Mouse (Mus musculus) activated CD4-positive, CD25-positive, alpha-beta regulatory T cell (primary cell): Measurements from ENCODE around the gene Gm9970. TPM values are rescaled to one million over a fixed set of nuclear protein-coding genes. Genes with fewer than 3 reads are reported as not detected.

Experiments used
- polyA plus RNA-seq, 2 experiments: library from polyadenylated mRNA; unstranded; fragments of 100-300 nt; shearing (Covaris generic); gene quantifications; one replicate each; pipeline ENCODE4 v1.2.1; 2017

Gm9970 gene
- under 1 TPM; 0.33 to 0.61 TPM for polyA plus RNA-seq

DNA sequence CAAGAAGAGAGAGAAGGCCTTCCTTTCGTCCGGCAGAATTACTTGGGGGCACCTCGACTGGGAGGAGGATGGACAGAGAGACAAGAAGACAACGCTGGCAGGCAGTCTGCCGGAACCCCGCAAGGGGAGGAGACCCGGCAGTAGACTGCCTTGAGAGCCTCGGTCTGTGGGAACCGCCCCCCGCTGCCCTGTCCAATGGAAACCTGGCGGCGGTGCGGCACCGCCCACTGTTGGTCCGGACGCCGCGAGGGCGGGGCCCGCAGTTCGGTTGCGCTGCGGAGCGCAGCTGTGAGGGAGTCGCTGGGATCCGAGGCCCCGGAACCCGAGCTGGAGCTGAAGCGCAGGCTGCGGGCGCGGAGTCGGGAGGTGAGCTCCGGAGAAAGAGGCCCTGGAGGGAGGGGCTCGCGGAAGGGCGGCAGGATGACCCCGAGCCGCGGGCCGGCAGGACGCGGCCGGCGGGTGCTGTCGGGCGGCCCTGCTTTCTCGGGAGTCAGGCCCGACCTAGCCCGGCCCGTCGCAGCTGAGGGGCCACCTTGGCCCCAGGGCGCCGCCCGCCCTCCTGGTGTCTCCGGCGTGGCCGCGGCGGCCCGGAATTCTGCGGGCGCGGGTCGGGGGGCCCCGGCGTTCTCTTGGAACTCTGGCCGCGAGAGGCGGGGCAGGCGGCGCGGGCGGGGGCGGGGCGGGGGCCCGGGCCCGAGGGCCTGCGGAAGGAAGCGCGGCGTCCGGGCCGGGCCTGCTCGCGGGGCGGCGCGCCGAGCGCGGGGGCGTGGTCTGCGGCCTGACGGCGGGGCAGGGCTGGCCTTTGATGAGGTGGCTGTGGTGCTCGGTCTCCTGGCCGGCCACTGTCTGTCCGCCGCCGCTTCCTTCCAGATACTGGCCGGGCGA is at the start of gene Gm9970, which contains the start of gene Nrbp1:
Gene Gm9970, minus strand, starts transcription at position 596 of the 885 bp plus-strand sequence.
Gene Nrbp1, plus strand, starts transcription at position 228 of the 885 bp plus-strand sequence.

DNA sequence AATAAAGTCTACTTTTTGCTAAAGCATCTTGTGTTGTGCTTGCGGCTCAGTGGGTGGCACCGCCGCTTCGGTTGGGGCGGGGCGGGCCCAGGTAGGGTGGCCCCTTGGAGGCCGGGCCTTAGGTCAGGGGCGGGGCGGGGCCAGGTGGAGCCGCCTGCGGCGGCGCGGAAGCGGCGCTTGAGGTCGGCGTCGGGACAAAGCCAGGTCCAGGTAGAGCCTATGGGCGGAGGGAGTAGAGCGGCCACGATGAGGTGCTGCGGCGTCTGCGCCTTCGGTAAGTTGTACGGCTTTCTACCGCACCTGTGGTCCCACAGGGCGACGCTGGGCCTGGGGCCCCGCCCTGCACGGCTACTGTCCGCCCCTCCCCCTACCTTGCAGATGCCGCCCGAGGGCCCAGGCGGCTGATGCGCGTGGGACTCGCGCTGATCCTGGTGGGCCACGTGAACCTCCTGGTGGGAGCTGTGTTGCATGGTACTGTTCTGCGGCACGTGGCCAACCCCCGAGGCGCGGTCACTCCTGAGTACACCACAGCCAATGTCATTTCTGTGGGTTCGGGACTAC is 10.6 kb upstream of the Gm9970 start, which contains the start of gene Krtcap3:
Gene Krtcap3, plus strand, starts transcription at position 151 of the 561 bp plus-strand sequence.

DNA sequence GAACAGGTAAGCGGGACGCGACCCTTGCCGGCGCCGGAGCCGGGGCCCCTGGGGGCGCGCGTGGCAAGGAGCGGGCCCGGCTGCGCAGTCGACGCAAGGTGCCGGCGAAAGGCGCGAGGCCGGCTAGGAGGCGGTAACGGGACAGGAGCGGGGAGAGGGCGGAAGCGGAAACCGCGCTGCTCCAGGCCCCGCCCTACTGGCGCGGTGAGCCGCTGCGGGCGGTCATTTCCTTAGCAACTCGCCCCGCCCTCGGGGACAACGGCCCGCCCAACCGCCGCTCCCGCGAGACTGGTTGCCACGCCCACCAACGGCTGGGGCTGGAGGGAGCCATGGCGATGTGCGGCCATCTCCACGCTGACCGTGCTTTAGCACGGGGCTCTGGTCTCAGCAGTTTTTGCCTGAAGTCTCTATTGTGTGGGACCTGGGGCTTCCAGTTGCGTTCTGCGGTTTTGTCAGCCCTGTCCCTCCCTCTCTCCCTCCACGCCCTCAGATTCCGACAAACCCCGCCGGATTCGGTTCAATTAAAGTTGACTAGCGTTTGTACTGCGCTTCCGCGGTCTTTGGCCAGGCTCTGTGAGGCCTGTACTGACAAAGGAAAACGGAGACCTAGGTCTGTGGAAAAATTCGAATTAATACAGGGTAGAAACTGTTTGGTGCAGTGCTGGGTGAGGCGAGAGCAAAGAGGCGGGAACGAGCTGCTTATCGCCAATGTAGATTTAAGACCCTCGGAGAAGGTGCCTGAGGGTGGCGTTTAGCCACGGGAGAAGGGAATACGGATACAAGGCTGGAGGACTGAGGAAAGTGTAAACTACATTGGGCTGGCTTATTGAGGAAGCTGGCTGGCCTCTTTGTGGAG is 20.4 kb downstream of the Gm9970 start, which contains the start of gene Ppm1g:
Gene Ppm1g, minus strand, starts transcription at position 240 of the 856 bp plus-strand sequence.

DNA sequence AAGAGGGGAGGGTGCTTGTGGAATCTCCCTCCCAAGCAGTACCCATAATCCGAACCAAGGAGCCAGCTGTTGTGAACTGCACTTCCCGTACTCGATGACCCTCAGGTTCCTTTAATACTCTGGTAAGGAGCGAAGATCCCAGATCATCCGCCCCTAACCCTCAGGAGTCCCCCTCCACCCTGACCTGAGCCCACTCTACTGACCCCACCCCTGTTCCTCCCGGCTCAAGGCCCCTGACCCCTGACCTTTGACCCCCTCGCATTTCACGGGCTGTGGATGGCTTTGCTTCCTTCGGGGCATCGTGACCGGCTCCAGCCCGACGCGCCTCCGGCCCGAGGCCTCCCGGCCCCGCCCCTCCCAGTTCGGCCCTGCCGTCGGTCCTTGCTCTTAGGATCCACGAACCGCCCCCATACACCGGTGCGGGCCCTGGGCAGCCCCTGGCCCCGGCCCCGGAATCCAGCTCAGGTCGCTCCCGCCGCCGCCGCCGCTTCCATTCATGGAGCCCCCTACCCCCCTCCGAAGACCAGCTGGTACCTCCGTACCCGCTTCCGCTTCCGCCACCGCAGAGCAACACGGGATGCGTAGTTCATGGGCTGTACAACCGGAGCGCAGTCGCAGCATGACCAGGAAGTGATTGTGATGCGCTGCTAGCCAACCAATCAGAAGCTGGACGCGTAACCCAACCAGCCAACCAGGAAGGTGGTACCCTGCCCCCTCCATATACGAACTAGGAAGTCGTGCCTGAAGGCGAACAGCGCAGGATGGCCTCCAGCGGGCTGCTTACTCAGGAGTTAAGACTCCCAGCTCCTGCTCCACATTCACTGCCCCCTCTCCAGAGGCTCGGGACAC is 39.1 kb downstream of the Gm9970 start, which contains the start of gene Zfp513:
Gene Zfp513, minus strand, starts transcription at position 562 of the 849 bp plus-strand sequence.

DNA sequence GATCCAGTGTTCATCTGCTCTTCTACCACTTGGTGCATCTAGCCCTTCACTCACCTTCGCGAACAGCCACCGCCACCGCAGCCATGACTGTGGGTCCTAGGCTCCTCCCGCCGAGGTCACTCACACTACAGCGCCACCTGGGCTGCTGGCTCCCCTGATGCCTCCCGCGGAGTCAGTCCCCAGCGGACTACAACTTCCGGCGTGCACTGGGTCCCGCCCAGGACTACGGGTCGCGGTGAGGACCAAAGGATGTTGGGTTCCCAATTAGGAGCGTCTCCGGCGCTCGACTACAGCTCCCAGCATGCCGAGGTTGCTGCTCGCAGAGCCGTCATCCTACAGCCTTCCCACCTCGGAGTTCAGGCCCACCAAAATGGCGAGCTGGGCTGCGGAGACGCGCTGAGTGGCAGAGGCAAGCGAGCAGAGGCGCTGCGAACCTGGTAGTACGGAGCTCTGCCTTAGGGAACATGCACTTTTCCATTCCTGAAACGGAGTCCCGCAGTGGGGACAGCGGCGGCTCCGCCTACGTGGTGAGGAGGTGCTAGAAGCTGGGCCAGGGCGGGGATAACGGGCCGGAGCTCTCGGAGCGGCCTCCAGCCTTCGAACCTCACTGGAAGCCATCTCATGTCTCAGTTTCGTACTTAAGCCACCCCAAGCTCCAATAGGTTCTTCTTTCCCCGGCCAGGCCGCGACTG is 47.9 kb downstream of the Gm9970 start, which contains the start of the genes Snx17 and Eif2b4:
Gene Snx17, plus strand, starts transcription at position 289 of the 692 bp plus-strand sequence.
Gene Eif2b4, minus strand, starts transcription at position 492 of the 692 bp plus-strand sequence.

Other genes with a start within 250 kb of the Gm9970 start
- gene Atraid, start 192.9 kb downstream of the Gm9970 start, polyA plus RNA-seq = 100 to 1,000 TPM in 1 of 2 experiments, 10 to 100 TPM in 1; 84.2 to 138 TPM
- gene Slc5a6, start 192.3 kb downstream of the Gm9970 start, polyA plus RNA-seq = 1 to 10 TPM; 4.7 to 6.5 TPM
- 10 to 100 TPM; 11.3 to 17.1 TPM for gene Cad, start 186.5 kb downstream of the Gm9970 start, polyA plus RNA-seq
- under 1 TPM in 1 of 2 experiments, not detected in 1; 0.15 TPM for gene Dnajc5g, start 134.9 kb downstream of the Gm9970 start, polyA plus RNA-seq
- gene Slc30a3, start 133.0 kb downstream of the Gm9970 start, polyA plus RNA-seq = not detected
- gene Trim54, start 124.5 kb downstream of the Gm9970 start, polyA plus RNA-seq = not detected
- not detected for gene Ucn, start 102.4 kb downstream of the Gm9970 start, polyA plus RNA-seq
- 10 to 100 TPM; 27.4 to 29.4 TPM for gene Mpv17, start 87.0 kb downstream of the Gm9970 start, polyA plus RNA-seq
- gene Gm29609, start 61.3 kb downstream of the Gm9970 start, polyA plus RNA-seq = 1 to 10 TPM in 1 of 2 experiments, under 1 TPM in 1; 0.49 to 1.0 TPM
- gene Gtf3c2, start 61.1 kb downstream of the Gm9970 start, polyA plus RNA-seq = 10 to 100 TPM; 76.8 to 79.6 TPM
- 100 to 1,000 TPM; 114 to 130 TPM for gene Snx17, start 48.0 kb downstream of the Gm9970 start, polyA plus RNA-seq
- 10 to 100 TPM; 64.5 to 68.8 TPM for gene Eif2b4, start 47.8 kb downstream of the Gm9970 start, polyA plus RNA-seq
- 10 to 100 TPM; 20.9 to 23.3 TPM for gene Zfp513, start 38.9 kb downstream of the Gm9970 start, polyA plus RNA-seq
- 100 to 1,000 TPM; 141 to 145 TPM for gene Ppm1g, start 20.5 kb downstream of the Gm9970 start, polyA plus RNA-seq
- gene Nrbp1, start 368 bp downstream of the Gm9970 start, polyA plus RNA-seq = 100 to 1,000 TPM; 167 to 175 TPM
- 10 to 100 TPM; 36.3 to 71.9 TPM for gene Krtcap3, start 10.5 kb upstream of the Gm9970 start, polyA plus RNA-seq
- 1 to 10 TPM; 3.4 to 5.1 TPM for gene Ift172, start 49.9 kb upstream of the Gm9970 start, polyA plus RNA-seq
- under 1 TPM in 1 of 2 experiments, not detected in 1; 0.41 TPM for gene Fndc4, start 54.8 kb upstream of the Gm9970 start, polyA plus RNA-seq
- gene Gckr, start 56.2 kb upstream of the Gm9970 start, polyA plus RNA-seq = under 1 TPM in 1 of 2 experiments, not detected in 1; 0.55 TPM
- gene Zfp512, start 211.2 kb upstream of the Gm9970 start, polyA plus RNA-seq = 10 to 100 TPM; 37.3 to 46.1 TPM
- gene 4930548H24Rik, start 244.5 kb upstream of the Gm9970 start, polyA plus RNA-seq = under 1 TPM in 1 of 2 experiments, not detected in 1; 0.77 TPM